Mouse (Mus musculus) stomach, embryonic 16.5 days (tissue): Measurements from ENCODE around the gene 2610301B20Rik. TPM values are rescaled to one million over a fixed set of nuclear protein-coding genes. Genes with fewer than 3 reads are reported as not detected.

Source experiments
- ATAC-seq: fragments of 200-750 bp; cut with Nextera tagmentation; 2 replicates; pipeline ENCODE4 v1.8.0; 2017; ENCODE audit warnings: moderate number of reproducible peaks, moderate TSS enrichment; ENCODE audit not compliant: insufficient read depth, low FRiP score
- H3K27ac ChIP-seq: fragments of 300-500 bp; sonication (generic); 2 replicates; pipeline ENCODE4 v1.5.1; 2014; ENCODE audit warnings: low read length
- H3K27me3 ChIP-seq: fragments of 300-500 bp; sonication (generic); 2 replicates; pipeline ENCODE4 v1.6.1; 2014; ENCODE audit warnings: low read length, control low read depth, mixed read lengths; ENCODE audit not compliant: control insufficient read depth, insufficient read depth
- H3K36me3 ChIP-seq: fragments of 300-500 bp; sonication (generic); 2 replicates; pipeline ENCODE4 v1.6.1; 2014; ENCODE audit warnings: low read length; ENCODE audit not compliant: control insufficient read depth, insufficient read depth
- H3K4me1 ChIP-seq: fragments of 300-500 bp; sonication (generic); 2 replicates; pipeline ENCODE4 v1.6.1; 2014; ENCODE audit warnings: low read length, control low read depth, mixed read lengths; ENCODE audit not compliant: control insufficient read depth, insufficient read depth
- H3K4me2 ChIP-seq: fragments of 300-500 bp; sonication (generic); 2 replicates; pipeline ENCODE4 v1.6.1; 2014; ENCODE audit warnings: low read depth, low read length, mixed read lengths
- H3K4me3 ChIP-seq: fragments of 300-500 bp; sonication (generic); replicated peaks from 2 replicates; pipeline ENCODE4 v1.5.1; 2014; ENCODE audit warnings: mild to moderate bottlenecking, low read length
- H3K9ac ChIP-seq: fragments of 300-500 bp; sonication (generic); 2 replicates; pipeline ENCODE4 v1.6.1; 2014; ENCODE audit warnings: low read length
- H3K9me3 ChIP-seq: fragments of 300-500 bp; sonication (generic); replicated peaks from 2 replicates; pipeline ENCODE4 v1.6.1; 2016; ENCODE audit warnings: low read length, control low read depth; ENCODE audit not compliant: control insufficient read depth
- WGBS: fragments of 180-500 bp; shearing (Covaris S2); extraction: QIAGEN DNeasy Blood & Tissue Kit; methylation state at CpG from one replicate; pipeline ENCODE4 v1.1.7; 2014; 5-methylcytosine and 5-hydroxymethylcytosine counted together
- microRNA-seq: library from miRNA; unstranded; fragments of <30 nt; microRNA quantifications from one replicate; pipeline ENCODE4, GENCODE M21; 2016
- polyA plus RNA-seq: library from polyadenylated mRNA; unstranded; fragments of >200 nt; fragmentation: Nextera tagmentation; extraction: Ambion mirVana; gene quantifications from 2 replicates; pipeline ENCODE4 v1.2.1, GENCODE M21; 2015

Gene 2610301B20Rik
- polyA plus RNA-seq, 1 experiment from 2014 or later: 26.8 TPM

DNA sequence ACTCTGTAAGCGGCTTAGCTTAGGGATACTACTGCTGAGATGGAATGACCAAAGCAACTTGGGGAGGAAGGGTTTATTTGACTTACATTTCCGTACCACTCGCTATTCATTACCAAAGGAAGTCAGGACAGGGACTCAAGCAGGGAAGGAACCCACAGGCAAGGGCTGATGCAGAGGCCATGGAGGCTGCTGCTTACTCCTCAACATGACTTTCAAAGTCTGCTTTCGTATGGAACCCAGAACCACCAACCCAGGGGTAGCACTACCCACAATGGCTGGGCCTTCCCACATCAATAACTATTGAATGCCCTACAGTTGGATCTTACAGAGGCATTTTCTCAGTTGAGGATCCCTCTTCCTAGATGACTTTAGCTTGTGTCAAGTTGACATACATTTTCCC, 52.1 kb downstream of the 2610301B20Rik start:
- Histone ChIP-seq H3K36me3 (no peaks in the 10 kb centered on the region), H3K27ac (no peak overlapping the region), H3K4me1 (peaks cover 5% of the 10 kb centered on the region; the same call in 1 of the 2 replicates), H3K4me3 (no peak overlapping the region), H3K4me2 (no peak overlapping the region), H3K9ac (no peak overlapping the region), H3K27me3 (no peaks in the 10 kb centered on the region), H3K9me3 (no peaks in the 10 kb centered on the region)
- whole genome bisulfite sequencing: 91% methylated on average over 4 of the region's 4 CpGs
- ATAC-seq: no peak

DNA sequence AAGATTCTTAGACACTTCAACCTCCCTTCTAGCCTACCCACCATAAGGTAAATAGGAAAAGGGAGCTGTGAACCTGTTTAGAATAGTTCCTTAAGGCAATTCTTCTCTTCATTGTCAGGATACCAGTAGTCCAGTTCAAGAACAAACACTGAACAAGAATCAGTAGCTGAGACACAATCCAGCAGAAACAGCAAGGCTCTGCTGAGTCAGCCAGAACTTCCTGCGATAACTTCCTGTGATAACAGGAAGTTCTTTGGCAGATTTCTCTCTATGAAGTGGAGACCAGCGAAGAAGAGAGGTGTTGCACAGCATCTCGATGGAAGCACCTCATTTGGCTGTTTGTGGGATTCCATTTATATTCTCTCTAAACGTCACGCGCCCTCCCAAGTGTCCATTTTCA, 53.9 kb downstream of the 2610301B20Rik start:
- Histone ChIP-seq H3K9ac (no peak overlapping the region), H3K4me3 (no peak overlapping the region), H3K27ac (no peak overlapping the region), H3K36me3 (no peaks in the 10 kb centered on the region), H3K9me3 (no peaks in the 10 kb centered on the region), H3K27me3 (no peaks in the 10 kb centered on the region), H3K4me1 (peaks cover 4% of the 10 kb centered on the region; the same call in 1 of the 2 replicates), H3K4me2 (no peak overlapping the region)
- WGBS: 89% methylated on average over 6 of the region's 6 CpGs
- no peak for ATAC-seq

DNA sequence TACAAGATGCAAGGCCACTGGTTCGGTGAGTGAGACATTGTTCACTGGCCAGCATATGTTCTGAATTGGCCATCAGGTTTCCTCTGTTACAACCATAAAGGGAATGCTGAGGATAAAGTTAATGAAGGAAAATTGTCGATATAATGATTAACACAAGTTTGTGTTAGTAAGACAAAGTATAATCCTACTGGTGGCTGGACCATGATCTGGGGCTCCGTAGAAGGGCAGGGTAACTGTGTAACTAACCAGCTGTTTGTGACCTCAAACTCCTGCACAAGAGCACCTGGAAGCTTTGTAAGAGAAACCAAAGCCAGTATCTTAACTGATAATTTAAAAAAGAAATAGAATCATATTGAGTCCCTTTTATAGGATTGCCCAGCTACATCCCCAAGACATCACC, 55.4 kb downstream of the 2610301B20Rik start:
- Histone ChIP-seq H3K4me2 (no peak overlapping the region), H3K9me3 (no peaks in the 10 kb centered on the region), H3K27me3 (no peaks in the 10 kb centered on the region), H3K27ac (no peak overlapping the region), H3K9ac (no peak overlapping the region), H3K4me1 (no peaks in the 10 kb centered on the region), H3K36me3 (no peaks in the 10 kb centered on the region), H3K4me3 (no peak overlapping the region)
- no peak for ATAC-seq
- 80% methylated on average over 3 of the region's 3 CpGs for WGBS

DNA sequence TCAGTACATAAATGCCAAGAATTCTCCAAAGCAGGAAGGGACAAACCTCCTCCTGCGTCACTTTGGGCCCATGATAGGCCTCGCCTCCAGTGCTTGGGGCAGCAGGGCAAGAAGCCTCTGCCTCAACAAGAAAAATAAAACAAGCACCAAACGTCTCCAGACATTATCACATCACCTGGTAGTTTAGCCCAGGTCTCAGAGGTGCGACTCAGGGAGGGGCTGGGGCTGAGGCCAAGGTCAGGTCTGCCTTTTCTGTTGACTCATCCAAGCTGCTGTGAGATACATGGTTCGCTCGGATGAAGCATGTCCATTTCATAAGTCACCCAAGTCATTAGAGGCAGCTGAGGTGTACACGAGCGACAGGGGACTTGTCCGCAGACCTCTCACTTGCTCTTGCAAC, 56.7 kb downstream of the 2610301B20Rik start:
- 66% methylated on average over 9 of the region's 9 CpGs for WGBS
- H3K27ac ChIP-seq: no peak overlapping the region
- no peak for ATAC-seq

DNA sequence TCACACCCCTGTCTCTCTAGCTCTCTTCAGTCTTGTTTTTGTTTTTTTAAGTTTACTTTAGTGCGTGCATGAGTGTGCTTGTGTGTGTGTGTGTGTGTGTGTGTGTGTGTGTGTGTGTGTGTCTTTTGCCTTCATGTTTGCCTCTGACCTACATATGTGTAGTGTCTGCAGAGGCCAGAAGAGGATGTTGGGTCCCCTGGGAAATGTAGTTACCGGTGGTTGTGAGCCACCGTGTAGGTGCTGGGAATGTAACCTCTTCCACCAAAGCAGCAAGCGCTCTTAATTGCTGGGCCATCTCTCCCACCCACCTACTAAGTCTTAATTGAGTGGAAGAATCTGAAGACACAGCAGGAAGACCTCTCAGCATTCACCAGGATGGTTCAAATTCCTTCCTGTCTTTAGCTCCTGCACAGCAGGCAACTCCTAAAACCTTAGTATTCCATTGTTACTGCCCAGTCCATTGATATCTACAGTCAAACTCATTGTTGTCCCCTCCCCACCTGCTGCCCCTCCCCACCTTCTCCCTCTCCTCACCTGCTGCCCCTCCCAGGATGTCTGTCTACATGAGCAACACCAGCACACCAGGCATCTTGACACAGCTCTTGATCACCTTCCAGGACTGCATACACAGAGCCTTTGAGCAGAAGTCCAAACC, 57.9 kb downstream of the 2610301B20Rik start:
- Histone ChIP-seq H3K4me3 (no peak overlapping the region), H3K9me3 (no peaks in the 10 kb centered on the region), H3K36me3 (no peaks in the 10 kb centered on the region), H3K27ac (no peak overlapping the region), H3K9ac (no peak overlapping the region), H3K27me3 (no peaks in the 10 kb centered on the region), H3K4me2 (no peak overlapping the region), H3K4me1 (no peaks in the 10 kb centered on the region)
- no peak for ATAC-seq
- 56% methylated on average over 4 of the region's 4 CpGs for WGBS

More for the DNA sequence above, 56.7 kb downstream of the 2610301B20Rik start:
- H3K9me3 ChIP-seq: no peaks in the 10 kb centered on the region
- no peaks in the 10 kb centered on the region for H3K27me3 ChIP-seq
- no peaks in the 10 kb centered on the region for H3K4me1 ChIP-seq
- H3K4me2 ChIP-seq: no peak overlapping the region
- no peak overlapping the region for H3K9ac ChIP-seq
- H3K36me3 ChIP-seq: no peaks in the 10 kb centered on the region
- no peak overlapping the region for H3K4me3 ChIP-seq

DNA sequence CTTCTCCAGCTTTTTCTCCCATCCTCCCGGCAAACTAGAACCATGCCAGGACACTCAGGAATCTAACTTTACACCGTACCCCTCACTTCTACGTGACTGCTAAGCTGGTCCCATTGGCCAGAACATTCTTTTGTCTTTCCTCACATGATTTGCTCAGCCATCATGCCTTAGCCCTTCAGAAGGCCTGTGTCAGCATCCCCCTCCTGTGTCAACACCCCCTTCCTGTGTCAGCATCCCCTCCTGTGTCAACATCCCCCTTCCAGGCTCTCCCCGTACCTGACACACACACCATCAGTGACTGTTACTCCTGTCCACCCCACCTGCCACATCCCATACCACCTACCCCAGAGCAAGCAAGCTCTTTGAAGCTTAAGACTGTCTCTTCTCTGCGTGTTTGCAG, 58.5 kb downstream of the 2610301B20Rik start:
- Histone ChIP-seq H3K27me3 (no peaks in the 10 kb centered on the region), H3K4me3 (no peak overlapping the region), H3K9me3 (no peaks in the 10 kb centered on the region), H3K27ac (no peak overlapping the region), H3K36me3 (no peaks in the 10 kb centered on the region), H3K9ac (no peak overlapping the region), H3K4me1 (no peaks in the 10 kb centered on the region), H3K4me2 (no peak overlapping the region)
- WGBS: 60% methylated on average over 5 of the region's 5 CpGs
- no peak for ATAC-seq

DNA sequence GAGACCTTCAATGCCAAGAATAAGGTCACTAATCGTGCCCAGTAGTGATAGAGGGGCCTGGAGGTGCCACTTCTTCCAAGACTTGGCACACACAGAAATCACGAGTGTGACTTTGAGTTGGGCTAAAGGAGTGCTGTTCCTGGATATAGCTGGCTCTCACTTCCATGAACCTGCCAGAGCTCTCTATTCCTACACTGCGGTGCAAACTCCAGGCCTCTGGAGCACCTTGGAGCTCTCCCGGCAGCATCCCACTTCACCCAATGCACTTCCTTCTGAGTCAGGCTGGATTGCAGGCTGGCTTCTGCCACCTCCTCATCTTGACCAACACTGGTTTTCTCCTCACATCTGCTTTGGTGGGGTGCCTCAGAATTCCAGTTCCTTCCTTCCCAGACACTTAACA, 62.5 kb downstream of the 2610301B20Rik start:
- H3K9me3 ChIP-seq: no peaks in the 10 kb centered on the region; the same call in 1 of the 2 replicates
- no peak overlapping the region for H3K4me2 ChIP-seq
- H3K4me3 ChIP-seq: no peak overlapping the region
- H3K36me3 ChIP-seq: no peaks in the 10 kb centered on the region
- whole genome bisulfite sequencing: 83% methylated on average over 4 of the region's 4 CpGs
- ATAC-seq: no peak
- no peak overlapping the region for H3K9ac ChIP-seq
- no peak overlapping the region for H3K27ac ChIP-seq
- no peaks in the 10 kb centered on the region for H3K4me1 ChIP-seq
- H3K27me3 ChIP-seq: no peaks in the 10 kb centered on the region

Small RNAs within 50 kb of the gene (microRNA-seq; reads per million reads assigned to microRNA genes)
- gene Mir3471-1 (not detected), gene n-TSaga9 (9.1 reads per million, percentile 30 among the genes with 10 or more reads in this experiment)
